Comparison of ENCODE assay signal across 9 mouse cellular contexts in genomic region chr7:105482426-105482825, GRCm38 (mm10). TPM values are rescaled to one million over a fixed set of nuclear protein-coding genes. Genes with fewer than 3 reads are reported as not detected.
A peak's percentile ranks its signal among the peaks of the same experiment; 100 is the strongest.
DNase-seq lines count a peak whose midpoint lies in the region; ATAC-seq and TF ChIP-seq lines count a peak whose summit lies in the region.
"Had no signal": no experiment of that assay in that cellular context is flagged by ENCODE, and none has a peak within 500 bp of the region (broad histone marks: within the 10 kb centered on the region; RNA-seq: fewer than 3 reads in every experiment).

No protein-coding gene starts in this region.

- peak overlapping the region; percentile 56 for H3K4me3 ChIP-seq in left cerebral cortex, adult 2 months
- H3K4me3 ChIP-seq in intestine, embryonic 15.5 days (replicated peaks) = peak overlapping the region; percentile 56
- H3K4me3 ChIP-seq in lung, embryonic 14.5 days (ENCODE audit: low read depth, low read length) = peak overlapping the region; percentile 55
- peak overlapping the region; percentile 59 for H3K4me3 ChIP-seq in stomach, embryonic 15.5 days (replicated peaks)

- DNase-seq in left cerebral cortex, adult 2 months (ENCODE audit: extremely low spot score in 1 of 2, low spot score in 2 of 2) = no peak
- DNase-seq in left cerebral cortex, postnatal 25 days (ENCODE audit: low spot score in 2 of 2) = no peak
- peak; percentile 73 for DNase-seq in gastrocnemius, postnatal 25 days
- peak; percentile 49 for DNase-seq in lung, embryonic 14.5 days
- no peak for DNase-seq in spleen, adult 18-20 months
- DNase-seq in frontal cortex, postnatal 10 days (ENCODE audit: low spot score in 2 of 2) = no peak

- peak; percentile 80 for ATAC-seq in intestine, embryonic 15.5 days
- ATAC-seq in lung, embryonic 14.5 days (ENCODE audit: insufficient read depth) = peak; percentile 69
- peak; percentile 45 for ATAC-seq in stomach, embryonic 15.5 days (ENCODE audit: insufficient read depth, low FRiP score, low read depth)

- 0 out of 2 replicates have a peak, but pooled peaks cover 7% of the 10 kb centered on the region for H3K4me1 ChIP-seq in intestine, embryonic 15.5 days (replicated peaks)
- H3K4me1 ChIP-seq in lung, embryonic 14.5 days (ENCODE audit: insufficient read depth) = peaks cover 14% of the 10 kb centered on the region; the same call in 1 of the 2 replicates
- H3K4me1 ChIP-seq in stomach, embryonic 15.5 days = peaks cover 19% of the 10 kb centered on the region

- intact Hi-C loops in left cerebral cortex, adult 2 months (cut with DNase I) = no loop called here
- intact Hi-C loops in left cerebral cortex, postnatal 25 days (cut with DNase I) = loop anchor here (5.0 kb wide), 1 partner anchor 330 kb away; the partner anchor contains the start of gene Mrpl17

- peak overlapping the region; percentile 93 for H3K4me2 ChIP-seq in intestine, embryonic 15.5 days (replicated peaks)
- H3K4me2 ChIP-seq in lung, embryonic 14.5 days = peak overlapping the region; percentile 86
- peak overlapping the region; percentile 93 for H3K4me2 ChIP-seq in stomach, embryonic 15.5 days

- H3K9ac ChIP-seq in intestine, embryonic 15.5 days = peak overlapping the region; percentile 66
- peak overlapping the region; percentile 81 for H3K9ac ChIP-seq in lung, embryonic 14.5 days
- H3K9ac ChIP-seq in stomach, embryonic 15.5 days = no peak overlapping the region

- no peak for TF ChIP-seq CTCF in left cerebral cortex, adult 2 months (IDR thresholded peaks at IDR 0.05)
- no peak for TF ChIP-seq CTCF in lung, embryonic 14.5 days (IDR thresholded peaks at IDR 0.05; ENCODE audit: low read depth)

- no peaks in the 10 kb centered on the region for H3K36me3 ChIP-seq in intestine, embryonic 15.5 days
- no peaks in the 10 kb centered on the region for H3K36me3 ChIP-seq in lung, embryonic 14.5 days (ENCODE audit: insufficient read depth)
- H3K36me3 ChIP-seq in stomach, embryonic 15.5 days = no peaks in the 10 kb centered on the region
- H3K36me3 ChIP-seq: G1E had no signal

- no peaks in the 10 kb centered on the region; the same call in 1 of the 2 replicates for H3K27me3 ChIP-seq in intestine, embryonic 15.5 days (replicated peaks)
- no peaks in the 10 kb centered on the region for H3K27me3 ChIP-seq in lung, embryonic 14.5 days (ENCODE audit: insufficient read depth, low read length)
- H3K27me3 ChIP-seq in stomach, embryonic 15.5 days (replicated peaks) = no peaks in the 10 kb centered on the region

- no peaks in the 10 kb centered on the region for H3K9me3 ChIP-seq in intestine, embryonic 15.5 days
- no peaks in the 10 kb centered on the region for H3K9me3 ChIP-seq in lung, embryonic 14.5 days (ENCODE audit: low read depth, low read length)
- H3K9me3 ChIP-seq in stomach, embryonic 15.5 days = no peaks in the 10 kb centered on the region
- H3K9me3 ChIP-seq: G1E had no signal

- H3K27ac ChIP-seq in left cerebral cortex, adult 2 months = peak overlapping the region; percentile 99
- peak overlapping the region; percentile 87 for H3K27ac ChIP-seq in intestine, embryonic 15.5 days
- H3K27ac ChIP-seq in lung, embryonic 14.5 days (ENCODE audit: low read depth) = peak overlapping the region; percentile 82
- H3K27ac ChIP-seq in stomach, embryonic 15.5 days = peak overlapping the region; percentile 93

- 31% methylated on average over 8 of the region's 8 CpGs for WGBS in intestine, embryonic 15.5 days
- 39% methylated on average over 8 of the region's 8 CpGs for WGBS in lung, embryonic 14.5 days
- WGBS in stomach, embryonic 15.5 days = 29% methylated on average over 8 of the region's 8 CpGs

RNA-seq across cellular contexts. Expression of gene Cavin3, which starts 0.3 kb away (rescaled TPM):
- total RNA-seq in left cerebral cortex, adult 2 months (2021) = 10 to 100 TPM; 17.9 to 18.7 TPM
- 10 to 100 TPM; 20.8 to 22.6 TPM for total RNA-seq in left cerebral cortex, postnatal 25 days (2021)
- total RNA-seq in gastrocnemius, postnatal 25 days (2021) = 10 to 100 TPM; 14.3 to 19.6 TPM
- 93.1 and 95.0 TPM in 2 replicates for polyA plus RNA-seq in intestine, embryonic 15.5 days (2015; fragmentation: Nextera tagmentation; extraction: Ambion mirVana)
- polyA plus RNA-seq in lung, embryonic 14.5 days (2014; fragmentation: Nextera tagmentation; extraction: Ambion mirVana) = 96.0 and 96.1 TPM in 2 replicates
- 115 and 131 TPM in 2 replicates for polyA plus RNA-seq in stomach, embryonic 15.5 days (2015; fragmentation: Nextera tagmentation; extraction: Ambion mirVana)
- total RNA-seq: G1E had no signal
- polyA plus RNA-seq: G1E had no signal

RNA-seq across cellular contexts. Expression of gene Cckbr, which starts 56.9 kb away (rescaled TPM):
- 10 to 100 TPM; 64.9 to 65.5 TPM for total RNA-seq in left cerebral cortex, adult 2 months (2021)
- total RNA-seq in left cerebral cortex, postnatal 25 days (2021) = 10 to 100 TPM; 56.0 to 66.5 TPM
- total RNA-seq in gastrocnemius, postnatal 25 days (2021) = not detected
- polyA plus RNA-seq in intestine, embryonic 15.5 days (2015; fragmentation: Nextera tagmentation; extraction: Ambion mirVana) = 0.08 and 0.24 TPM in 2 replicates
- 0.25 and 0.39 TPM in 2 replicates for polyA plus RNA-seq in lung, embryonic 14.5 days (2014; fragmentation: Nextera tagmentation; extraction: Ambion mirVana)
- 0.52 and 0.57 TPM in 2 replicates for polyA plus RNA-seq in stomach, embryonic 15.5 days (2015; fragmentation: Nextera tagmentation; extraction: Ambion mirVana)
- polyA plus RNA-seq: G1E had no signal

Comparison
In these comparisons a context has a peak if more than half of its experiments do, and no peak if none do; other contexts are left out.
1. DNase-seq: peak in gastrocnemius, postnatal 25 days (single experiment) and lung, embryonic 14.5 days (single experiment); none in left cerebral cortex, adult 2 months (0 of 2), left cerebral cortex, postnatal 25 days (0 of 2), spleen, adult 18-20 months (0 of 2) and frontal cortex, postnatal 10 days (0 of 2).
2. RNA of gene Cckbr, which starts 56.9 kb away (total RNA-seq): 56.0 to 66.5 TPM in left cerebral cortex, postnatal 25 days and 64.9 to 65.5 TPM in left cerebral cortex, adult 2 months; not detected in gastrocnemius, postnatal 25 days; every median in the first group is over 10 times any median in the second.
3. Peak in every context shown above with its lines, with median percentiles within 50 percentile points of each other: H3K27ac ChIP-seq, H3K4me3 ChIP-seq, ATAC-seq and H3K4me2 ChIP-seq.